Mouse (Mus musculus): ENCODE data around the gene Pygb. TPM values are rescaled to one million over a fixed set of nuclear protein-coding genes. Genes with fewer than 3 reads are reported as not detected.

Gene Pygb
- polyA plus RNA-seq, 1 experiment from 2014 or later, result 111 TPM

Other genes with a start within 250 kb of the Pygb start
- gene Cst7, start 216.3 kb upstream of the Pygb start, polyA plus RNA-seq (2015; fragmentation: Nextera tagmentation; extraction: Ambion mirVana), result 0.23 and 0.28 TPM in 2 replicates
- gene Apmap, start 178.2 kb upstream of the Pygb start, polyA plus RNA-seq (2015; fragmentation: Nextera tagmentation; extraction: Ambion mirVana), result 39.5 and 42.1 TPM in 2 replicates
- 16.7 and 20.9 TPM in 2 replicates for gene Acss1, start 118.2 kb upstream of the Pygb start, polyA plus RNA-seq (2015; fragmentation: Nextera tagmentation; extraction: Ambion mirVana)
- 0.04 and 0.06 TPM in 2 replicates for gene Vsx1, start 97.4 kb upstream of the Pygb start, polyA plus RNA-seq (2015; fragmentation: Nextera tagmentation; extraction: Ambion mirVana)
- 71.5 and 71.8 TPM in 2 replicates for gene Entpd6, start 37.7 kb upstream of the Pygb start, polyA plus RNA-seq (2015; fragmentation: Nextera tagmentation; extraction: Ambion mirVana)
- 120 and 127 TPM in 2 replicates for gene Abhd12, start 118.0 kb downstream of the Pygb start, polyA plus RNA-seq (2015; fragmentation: Nextera tagmentation; extraction: Ambion mirVana)
- gene Gins1, start 118.7 kb downstream of the Pygb start, polyA plus RNA-seq (2015; fragmentation: Nextera tagmentation; extraction: Ambion mirVana), result 15.0 TPM in 2 replicates